In the genomic region with DNA sequence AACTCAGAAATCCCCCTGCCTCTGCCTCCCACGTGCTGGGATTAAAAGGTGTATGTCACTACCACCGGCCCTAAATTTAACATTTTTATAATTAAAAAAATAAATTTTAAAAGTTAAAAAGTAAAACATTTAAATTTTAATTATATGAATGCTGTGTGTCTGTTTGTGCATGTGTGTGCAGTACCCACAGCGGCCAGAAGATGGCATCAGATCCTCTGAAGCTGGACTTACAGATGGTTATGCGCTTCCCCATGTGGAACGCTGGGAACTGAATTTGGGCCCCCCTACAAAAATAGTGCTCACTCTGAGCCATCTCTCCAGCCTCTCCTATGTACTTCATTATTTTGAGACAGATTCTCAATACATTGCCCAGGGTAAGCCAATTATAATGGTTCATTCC, we compare ENCODE assay signal across 10 mouse cellular contexts. TPM values are rescaled to one million over a fixed set of nuclear protein-coding genes. Genes with fewer than 3 reads are reported as not detected.
DNase-seq lines count a peak whose midpoint lies in the region; ATAC-seq and TF ChIP-seq lines count a peak whose summit lies in the region.
"Had no signal": no experiment of that assay in that cellular context is flagged by ENCODE, and none has a peak within 500 bp of the region (broad histone marks: within the 10 kb centered on the region; RNA-seq: fewer than 3 reads in every experiment).

No protein-coding gene starts in this region.

- in situ Hi-C loops in Patski (cut with MboI; ENCODE audit: low pct_unique_long_range_greater_than_20kb) = no loop called here

- H3K4me2 ChIP-seq in hindbrain, postnatal 0 days (ENCODE audit: low read depth, low read length) = no peak overlapping the region
- H3K4me2 ChIP-seq in hindbrain, embryonic 16.5 days (ENCODE audit: low read length) = no peak overlapping the region
- H3K4me2 ChIP-seq in intestine, embryonic 15.5 days (replicated peaks) = no peak overlapping the region
- H3K4me2 ChIP-seq: embryonic facial prominence, embryonic 15.5 days; liver, embryonic 13.5 days had no signal

- H3K9ac ChIP-seq in hindbrain, postnatal 0 days (replicated peaks; ENCODE audit: low read length) = no peak overlapping the region
- H3K9ac ChIP-seq in hindbrain, embryonic 16.5 days (ENCODE audit: low read depth, low read length) = no peak overlapping the region
- no peak overlapping the region for H3K9ac ChIP-seq in intestine, embryonic 15.5 days
- H3K9ac ChIP-seq: embryonic facial prominence, embryonic 15.5 days; liver, embryonic 13.5 days had no signal

- CTCF ChIA-PET in Patski (lab: Charles Lee) = no interaction called here

- WGBS in hindbrain, postnatal 0 days = 61% methylated on average over 5 of the region's 5 CpGs
- 66% methylated on average over 5 of the region's 5 CpGs for WGBS in hindbrain, embryonic 16.5 days
- 62% methylated on average over 5 of the region's 5 CpGs for WGBS in intestine, embryonic 15.5 days

- H3K27ac ChIP-seq in hindbrain, postnatal 0 days = no peak overlapping the region
- no peak overlapping the region for H3K27ac ChIP-seq in hindbrain, embryonic 16.5 days (ENCODE audit: low read depth, low read length)
- H3K27ac ChIP-seq in intestine, embryonic 15.5 days = no peak overlapping the region
- H3K27ac ChIP-seq: embryonic facial prominence, embryonic 15.5 days; liver, embryonic 13.5 days had no signal

- H3K9me3 ChIP-seq in hindbrain, postnatal 0 days (ENCODE audit: low read length) = peaks cover 3% of the 10 kb centered on the region; the same call in 1 of the 2 replicates
- H3K9me3 ChIP-seq in hindbrain, embryonic 16.5 days (ENCODE audit: control insufficient read depth, low read length) = peaks cover 2% of the 10 kb centered on the region; the same call in 1 of the 2 replicates
- H3K9me3 ChIP-seq in intestine, embryonic 15.5 days = no peaks in the 10 kb centered on the region

- no peak for DNase-seq in hindbrain, postnatal 0 days (ENCODE audit: low spot score)
- DNase-seq in B cell, adult 2 months = peak; percentile 69 to 70
- no peak for DNase-seq in Patski (ENCODE audit: low read depth, low spot score)
- DNase-seq in mesoderm, embryonic 11.5 days (ENCODE audit: low read depth, low spot score) = peak; percentile 8
- no peak for DNase-seq in adrenal gland, adult 18-20 months (ENCODE audit: low spot score in 2 of 2)
- DNase-seq: liver, embryonic 13.5 days had no signal

- TF ChIP-seq CTCF in hindbrain, postnatal 0 days (IDR thresholded peaks at IDR 0.05; ENCODE audit: low read depth) = peak; percentile 41
- TF ChIP-seq CTCF in Patski (IDR thresholded peaks at IDR 0.05) = peak; percentile 60

- ATAC-seq in hindbrain, postnatal 0 days = no peak
- no peak for ATAC-seq in hindbrain, embryonic 16.5 days
- no peak for ATAC-seq in Patski
- no peak; the same call in 1 of the 2 replicates for ATAC-seq in granulocyte monocyte progenitor cell, adult 5-6 weeks (replicated peaks; ENCODE audit: poor library complexity, severe bottlenecking)
- ATAC-seq in intestine, embryonic 15.5 days = no peak

- no peak overlapping the region for H3K4me3 ChIP-seq in hindbrain, postnatal 0 days (ENCODE audit: low read length)
- no peak overlapping the region for H3K4me3 ChIP-seq in hindbrain, embryonic 16.5 days (ENCODE audit: low read length)
- no peak overlapping the region for H3K4me3 ChIP-seq in intestine, embryonic 15.5 days (replicated peaks)
- H3K4me3 ChIP-seq: embryonic facial prominence, embryonic 15.5 days; liver, embryonic 13.5 days had no signal

- POLR2A ChIA-PET in Patski (lab: Charles Lee) = no interaction called here

- no peaks in the 10 kb centered on the region for H3K36me3 ChIP-seq in hindbrain, postnatal 0 days (ENCODE audit: insufficient read depth, low read length)
- no peaks in the 10 kb centered on the region; the same call in 1 of the 2 replicates for H3K36me3 ChIP-seq in hindbrain, embryonic 16.5 days (ENCODE audit: control insufficient read depth, insufficient read depth, low read length)
- no peaks in the 10 kb centered on the region for H3K36me3 ChIP-seq in intestine, embryonic 15.5 days
- H3K36me3 ChIP-seq: embryonic facial prominence, embryonic 15.5 days; liver, embryonic 13.5 days had no signal

- H3K27me3 ChIP-seq in hindbrain, postnatal 0 days (ENCODE audit: insufficient read depth, low read length) = no peaks in the 10 kb centered on the region
- no peaks in the 10 kb centered on the region for H3K27me3 ChIP-seq in hindbrain, embryonic 16.5 days (replicated peaks; ENCODE audit: control insufficient read depth, insufficient read depth, low read length)
- H3K27me3 ChIP-seq in Patski = no peaks in the 10 kb centered on the region
- no peaks in the 10 kb centered on the region for H3K27me3 ChIP-seq in intestine, embryonic 15.5 days (replicated peaks)
- H3K27me3 ChIP-seq: embryonic facial prominence, embryonic 15.5 days; liver, embryonic 13.5 days had no signal

- H3K4me1 ChIP-seq in hindbrain, postnatal 0 days (ENCODE audit: insufficient read depth, low read length) = no peaks in the 10 kb centered on the region
- H3K4me1 ChIP-seq in hindbrain, embryonic 16.5 days (ENCODE audit: control insufficient read depth, insufficient read depth, low read depth, low read length) = no peaks in the 10 kb centered on the region
- H3K4me1 ChIP-seq in intestine, embryonic 15.5 days (replicated peaks) = no peaks in the 10 kb centered on the region
- H3K4me1 ChIP-seq: embryonic facial prominence, embryonic 15.5 days; liver, embryonic 13.5 days had no signal

RNA-seq across cellular contexts. Expression of gene Kif9, which starts 14.2 kb away (rescaled TPM):
- total RNA-seq in hindbrain, postnatal 0 days (2014; rRNA removed) = 3.3 and 3.9 TPM in 2 replicates
- polyA plus RNA-seq in hindbrain, postnatal 0 days (2015; fragmentation: Nextera tagmentation; extraction: Ambion mirVana) = 3.9 and 4.0 TPM in 2 replicates
- polyA plus RNA-seq in hindbrain, embryonic 16.5 days (2015; fragmentation: Nextera tagmentation; extraction: Ambion mirVana) = 6.1 and 6.8 TPM in 2 replicates
- polyA plus RNA-seq in Patski (2021) = 6.6 TPM
- total RNA-seq in granulocyte monocyte progenitor cell, adult 5-6 weeks (2014; fragmentation: Nextera tagmentation) = 0.34 and 4.1 TPM in 2 replicates
- total RNA-seq in granulocyte monocyte progenitor cell, adult 5-6 weeks (2017) = 0.90 and 1.3 TPM in 2 replicates
- 0.72 and 0.79 TPM in 2 replicates for polyA plus RNA-seq in intestine, embryonic 15.5 days (2015; fragmentation: Nextera tagmentation; extraction: Ambion mirVana)
- 1 to 10 TPM; 1.4 to 1.8 TPM for total RNA-seq in adrenal gland, adult 18-20 months (2021)

RNA-seq across cellular contexts. Expression of gene Klhl18, which starts 14.4 kb away (rescaled TPM):
- 30.6 and 32.1 TPM in 2 replicates for total RNA-seq in hindbrain, postnatal 0 days (2014; rRNA removed)
- 16.1 and 19.0 TPM in 2 replicates for polyA plus RNA-seq in hindbrain, postnatal 0 days (2015; fragmentation: Nextera tagmentation; extraction: Ambion mirVana)
- 27.4 and 30.7 TPM in 2 replicates for polyA plus RNA-seq in hindbrain, embryonic 16.5 days (2015; fragmentation: Nextera tagmentation; extraction: Ambion mirVana)
- polyA plus RNA-seq in Patski (2021) = 11.6 TPM
- 14.8 and 16.0 TPM in 2 replicates for total RNA-seq in granulocyte monocyte progenitor cell, adult 5-6 weeks (2014; fragmentation: Nextera tagmentation)
- 9.5 and 9.6 TPM in 2 replicates for total RNA-seq in granulocyte monocyte progenitor cell, adult 5-6 weeks (2017)
- polyA plus RNA-seq in intestine, embryonic 15.5 days (2015; fragmentation: Nextera tagmentation; extraction: Ambion mirVana) = 7.2 and 8.5 TPM in 2 replicates
- total RNA-seq in adrenal gland, adult 18-20 months (2021) = 10 to 100 TPM; 12.8 to 15.3 TPM

RNA-seq across cellular contexts. Expression of gene Setd2, which starts 41.5 kb away (rescaled TPM):
- total RNA-seq in hindbrain, postnatal 0 days (2014; rRNA removed) = 58.9 and 64.9 TPM in 2 replicates
- polyA plus RNA-seq in hindbrain, postnatal 0 days (2015; fragmentation: Nextera tagmentation; extraction: Ambion mirVana) = 24.7 and 25.6 TPM in 2 replicates
- 28.0 and 28.8 TPM in 2 replicates for polyA plus RNA-seq in hindbrain, embryonic 16.5 days (2015; fragmentation: Nextera tagmentation; extraction: Ambion mirVana)
- polyA plus RNA-seq in Patski (2021) = 75.1 TPM
- 130 and 131 TPM in 2 replicates for total RNA-seq in granulocyte monocyte progenitor cell, adult 5-6 weeks (2014; fragmentation: Nextera tagmentation)
- 125 and 149 TPM in 2 replicates for total RNA-seq in granulocyte monocyte progenitor cell, adult 5-6 weeks (2017)
- 24.7 and 25.3 TPM in 2 replicates for polyA plus RNA-seq in intestine, embryonic 15.5 days (2015; fragmentation: Nextera tagmentation; extraction: Ambion mirVana)
- total RNA-seq in adrenal gland, adult 18-20 months (2021) = 10 to 100 TPM; 52.4 to 65.0 TPM

Comparison
In these comparisons a context has a peak if more than half of its experiments do, and no peak if none do; other contexts are left out.
1. DNase-seq: peak in B cell, adult 2 months (2 of 2) and mesoderm, embryonic 11.5 days (single experiment); none in hindbrain, postnatal 0 days (single experiment), Patski (single experiment) and adrenal gland, adult 18-20 months (0 of 2).